Mouse (Mus musculus) kidney, adult 2 months (tissue): Measurements from ENCODE around the gene Cbx6. TPM values are rescaled to one million over a fixed set of nuclear protein-coding genes. Genes with fewer than 3 reads are reported as not detected.

Experiments used
- DNase-seq: peaks from one replicate; pipeline ENCODE4 v3.0.0; 2021
- H3K27ac ChIP-seq: fragments of 200-500 bp; 2 replicates; pipeline ENCODE4 v1.5.1; 2012; ENCODE audit warnings: low read depth, low read length, control low read depth, inconsistent platforms; ENCODE audit not compliant: insufficient read depth
- H3K27me3 ChIP-seq: fragments of 200-500 bp; replicated peaks from 2 replicates; pipeline ENCODE4 v1.6.1; 2012; ENCODE audit warnings: mild to moderate bottlenecking, moderate library complexity, low read length, inconsistent platforms; ENCODE audit not compliant: control insufficient read depth, insufficient read depth
- H3K36me3 ChIP-seq: fragments of 200-500 bp; 2 replicates; pipeline ENCODE4 v1.6.1; 2012; ENCODE audit warnings: mild to moderate bottlenecking, moderate library complexity, low read length, inconsistent platforms; ENCODE audit not compliant: control insufficient read depth, insufficient read depth
- H3K4me1 ChIP-seq: fragments of 200-500 bp; 2 replicates; pipeline ENCODE4 v1.6.1; 2011; ENCODE audit warnings: low read length; ENCODE audit not compliant: control insufficient read depth, insufficient read depth
- H3K4me3 ChIP-seq: fragments of 200-500 bp; 2 replicates; pipeline ENCODE4 v1.5.1; 2011; ENCODE audit warnings: mild to moderate bottlenecking, low read depth, low read length, control low read depth; ENCODE audit not compliant: insufficient read depth
- CTCF ChIP-seq: fragments of 200-500 bp; conservative IDR thresholded peaks from 2 replicates; pipeline ENCODE4 v1.5.1; 2011; ENCODE audit warnings: low read depth, mild to moderate bottlenecking, control low read depth, low read length, moderate library complexity, mixed read lengths; ENCODE audit not compliant: insufficient read depth, insufficient read length
- POLR2A ChIP-seq: fragments of 200-500 bp; IDR thresholded peaks from one replicate; pipeline ENCODE4 v1.6.1; 2011; ENCODE audit warnings: low read depth, low read length, control low read depth
- WGBS: fragments of 180-500 bp; shearing (Covaris S2); methylation state at CpG from one replicate; pipeline ENCODE4 v1.1.7; 2018; 5-methylcytosine and 5-hydroxymethylcytosine counted together
- polyA plus RNA-seq: library from polyadenylated mRNA; depleted of rRNA; stranded (reverse); fragments of >200 nt; gene quantifications from 2 replicates; pipeline ENCODE4 v1.2.3, GENCODE M21; 2012

Cbx6 gene
- polyA plus RNA-seq, 1 experiment = 49.5 TPM

DNA sequence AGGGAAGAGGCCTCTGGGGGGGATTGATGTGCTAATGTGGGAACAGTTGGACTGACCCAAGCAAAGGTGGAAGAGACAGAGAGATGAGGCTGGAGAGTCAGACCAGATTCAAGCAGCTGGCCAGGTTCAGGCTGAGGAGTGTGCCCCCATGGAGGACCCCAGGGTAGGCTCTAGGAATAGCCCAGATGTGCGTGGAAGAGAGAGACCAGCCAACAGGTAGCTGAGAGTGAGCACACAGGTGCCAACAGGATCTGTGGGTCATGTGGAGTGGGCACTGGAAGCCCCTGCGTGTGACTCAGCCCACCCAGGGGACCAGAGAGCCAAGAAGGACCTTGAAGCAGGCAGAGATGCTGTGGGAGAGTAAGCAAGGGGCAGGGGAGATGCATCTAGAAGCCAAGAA, 32.8 kb downstream of the Cbx6 start:
- WGBS = 82% methylated on average over 2 of the region's 2 CpGs
- H3K27ac ChIP-seq = no peak overlapping the region
- 0 out of 2 replicates have a peak, but pooled peaks cover 4% of the 10 kb centered on the region for H3K27me3 ChIP-seq

GRCm38 (mm10) chr15:79800701-79801100, 33.8 kb downstream of the Cbx6 start:
- no peak overlapping the region for H3K27ac ChIP-seq
- H3K27me3 ChIP-seq = 0 out of 2 replicates have a peak, but pooled peaks cover 4% of the 10 kb centered on the region
- TF ChIP-seq POLR2A = no peak
- TF ChIP-seq CTCF = no peak
- H3K36me3 ChIP-seq = no peaks in the 10 kb centered on the region
- DNase-seq = no peak
- H3K4me1 ChIP-seq = no peaks in the 10 kb centered on the region
- WGBS = 69% methylated on average over 11 of the region's 11 CpGs
- no peak overlapping the region for H3K4me3 ChIP-seq

More for the DNA sequence above, 32.8 kb downstream of the Cbx6 start:
- H3K4me1 ChIP-seq = no peaks in the 10 kb centered on the region
- no peak for DNase-seq
- H3K4me3 ChIP-seq = no peak overlapping the region
- H3K36me3 ChIP-seq = no peaks in the 10 kb centered on the region
- TF ChIP-seq CTCF = no peak

GRCm38 (mm10) chr15:79798591-79798990, 35.9 kb downstream of the Cbx6 start:
- Histone ChIP-seq H3K27me3 (0 out of 2 replicates have a peak, but pooled peaks cover 2% of the 10 kb centered on the region), H3K4me3 (no peak overlapping the region), H3K4me1 (no peaks in the 10 kb centered on the region), H3K27ac (no peak overlapping the region), H3K36me3 (no peaks in the 10 kb centered on the region)
- no peak for DNase-seq
- TF ChIP-seq POLR2A (no peak), CTCF (no peak)
- 80% methylated on average over 10 of the region's 10 CpGs for WGBS

DNA sequence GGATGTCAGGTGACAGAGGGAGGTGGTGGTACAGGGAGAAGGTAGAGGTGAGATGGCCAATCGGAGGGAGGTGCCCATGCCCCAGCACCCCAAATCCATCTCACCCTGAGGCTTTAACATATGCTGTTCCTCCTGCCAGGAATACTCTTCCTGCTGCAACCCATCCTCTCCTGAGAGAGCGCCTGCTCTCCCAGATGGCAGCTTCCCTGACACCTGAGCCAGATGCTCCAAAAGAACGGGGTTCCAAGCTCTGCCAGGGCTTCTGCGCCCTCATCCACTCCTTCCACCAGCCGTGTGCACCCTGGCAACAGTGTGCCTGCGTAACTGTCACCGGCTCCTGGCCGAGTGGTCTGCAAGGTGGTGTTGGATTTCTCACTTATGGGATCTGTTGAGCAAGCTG, 36.8 kb downstream of the Cbx6 start:
- Histone ChIP-seq H3K4me3 (no peak overlapping the region), H3K36me3 (no peaks in the 10 kb centered on the region), H3K4me1 (no peaks in the 10 kb centered on the region), H3K27ac (no peak overlapping the region), H3K27me3 (0 out of 2 replicates have a peak, but pooled peaks cover 2% of the 10 kb centered on the region)
- DNase-seq = no peak
- 63% methylated on average over 8 of the region's 8 CpGs for WGBS
- TF ChIP-seq CTCF = no peak
- TF ChIP-seq POLR2A = no peak

DNA sequence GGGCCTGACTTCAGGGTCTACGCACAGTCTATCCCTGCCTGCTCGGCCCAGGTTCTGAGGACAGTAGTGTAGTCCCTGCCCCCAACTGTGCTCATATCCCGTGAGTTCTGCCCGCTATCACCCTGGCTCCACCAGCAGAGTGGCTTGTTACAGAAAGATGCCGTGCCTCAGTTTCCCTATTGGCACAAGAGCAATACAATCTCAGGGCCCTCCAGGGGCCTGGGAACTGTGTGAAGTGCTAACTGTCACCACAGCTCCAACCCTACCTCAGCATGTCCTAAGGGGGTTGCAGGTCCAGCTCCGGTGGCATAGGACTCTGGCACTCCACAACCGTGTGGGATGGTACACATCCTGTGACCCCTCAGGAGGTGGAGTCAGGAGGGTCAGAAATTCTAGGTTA, 37.4 kb downstream of the Cbx6 start:
- H3K36me3 ChIP-seq = no peaks in the 10 kb centered on the region
- no peaks in the 10 kb centered on the region for H3K4me1 ChIP-seq
- no peaks in the 10 kb centered on the region for H3K27me3 ChIP-seq
- H3K4me3 ChIP-seq = no peak overlapping the region
- WGBS = 81% methylated on average over 7 of the region's 7 CpGs
- DNase-seq = no peak
- TF ChIP-seq CTCF (no peak), POLR2A (no peak)
- no peak overlapping the region for H3K27ac ChIP-seq

- H3K4me3 ChIP-seq = no peak overlapping the region
- no peaks in the 10 kb centered on the region for H3K27me3 ChIP-seq
- H3K4me1 ChIP-seq = no peaks in the 10 kb centered on the region
- WGBS = 86% methylated on average over 12 of the region's 12 CpGs
- TF ChIP-seq POLR2A (no peak), CTCF (no peak)
- no peak overlapping the region for H3K27ac ChIP-seq
- H3K36me3 ChIP-seq = no peaks in the 10 kb centered on the region
- no peak for DNase-seq
These were observed 38.2 kb downstream of the Cbx6 start for GRCm38 (mm10) chr15:79796256-79796655.

DNA sequence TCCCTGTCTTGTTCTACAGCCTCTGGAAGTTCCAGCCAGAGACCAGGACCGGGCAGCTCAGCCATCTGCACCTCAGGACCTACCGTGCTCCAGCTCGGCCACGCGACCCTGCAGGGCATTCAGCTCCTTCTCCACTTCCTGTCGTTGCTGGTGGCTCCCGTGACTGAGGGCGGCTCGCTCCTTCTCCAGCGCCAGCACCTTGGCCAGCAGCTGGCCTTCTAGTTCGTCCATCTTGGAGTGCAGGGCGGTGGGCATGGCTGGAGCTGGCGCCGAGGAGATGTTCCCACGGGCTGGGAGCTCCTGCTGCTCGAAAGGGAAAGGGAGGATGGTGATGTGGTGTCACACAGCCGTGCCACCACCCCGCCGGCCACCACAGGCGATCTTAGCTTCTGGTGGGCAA, 40.3 kb downstream of the Cbx6 start:
- TF ChIP-seq CTCF (no peak), POLR2A (no peak)
- H3K4me3 ChIP-seq = no peak overlapping the region
- no peak overlapping the region for H3K27ac ChIP-seq
- H3K4me1 ChIP-seq = no peaks in the 10 kb centered on the region
- H3K36me3 ChIP-seq = no peaks in the 10 kb centered on the region
- DNase-seq = no peak
- 24% methylated on average over 20 of the region's 20 CpGs for WGBS
- no peaks in the 10 kb centered on the region for H3K27me3 ChIP-seq

DNA sequence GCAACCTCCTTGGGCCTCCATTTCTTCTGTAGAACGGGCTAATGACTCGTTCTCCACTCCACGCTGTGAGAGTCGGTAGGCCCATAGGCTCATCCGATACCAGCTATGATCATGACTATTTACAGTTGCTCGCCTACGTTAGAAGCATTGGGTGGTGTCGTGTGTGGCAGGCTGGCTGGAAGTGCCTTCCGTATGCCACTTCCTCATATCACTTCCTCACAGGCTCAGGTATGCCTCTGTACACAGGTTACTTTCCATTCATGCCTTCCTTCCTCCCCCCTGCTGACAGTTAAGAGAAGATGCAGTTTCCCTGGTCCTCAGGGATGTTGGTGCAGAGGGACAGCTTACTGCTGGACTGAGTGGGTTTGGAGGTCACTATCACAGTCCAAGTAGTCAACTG, 41.4 kb downstream of the Cbx6 start:
- WGBS = 94% methylated on average over 9 of the region's 9 CpGs

More for the DNA sequence above, 41.4 kb downstream of the Cbx6 start:
- H3K4me3 ChIP-seq = no peak overlapping the region
- DNase-seq = no peak
- no peak for TF ChIP-seq CTCF
- no peaks in the 10 kb centered on the region for H3K27me3 ChIP-seq
- no peak overlapping the region for H3K27ac ChIP-seq
- no peaks in the 10 kb centered on the region for H3K36me3 ChIP-seq
- no peaks in the 10 kb centered on the region for H3K4me1 ChIP-seq
